Mouse (Mus musculus): ENCODE results near the gene Rhov. TPM values are rescaled to one million over a fixed set of nuclear protein-coding genes. Genes with fewer than 3 reads are reported as not detected.

Gene Rhov
- total RNA-seq, 2 experiments from 2014 or later = 0.36 to 0.60 TPM

GRCm38 (mm10) chr2:119237871-119238220 lies 33.2 kb downstream of the Rhov start:
- DNase-seq = peak; percentile 21 to 30

- peak; percentile 22 to 28 for DNase-seq
Measured at GRCm38 (mm10) chr2:119237210-119237870, 33.7 kb downstream of the Rhov start, which contains the start of gene Spint1. TSS of gene Spint1 (plus strand) at chr2:119237362.

GRCm38 (mm10) chr2:119236682-119237209 lies 34.3 kb downstream of the Rhov start:
- no peak for DNase-seq

- DNase-seq = no peak
Measured at GRCm38 (mm10) chr2:119229775-119230704, 41.0 kb downstream of the Rhov start, which contains the start of gene Ppp1r14d. TSS of gene Ppp1r14d (minus strand) at chr2:119229906.

Other genes starting within 250 kb of the Rhov start
- gene Ccdc32, start 241.9 kb downstream of the Rhov start, total RNA-seq (2021) = 10 to 100 TPM; 16.7 to 18.8 TPM
- 1 to 10 TPM; 5.0 to 5.1 TPM for gene Rpusd2, start 236.5 kb downstream of the Rhov start, total RNA-seq (2021)
- gene Knl1, start 224.2 kb downstream of the Rhov start, total RNA-seq (2021) = 1 to 10 TPM; 2.1 to 2.4 TPM
- gene Rad51, start 158.5 kb downstream of the Rhov start, total RNA-seq (2021) = 1 to 10 TPM; 2.2 to 3.3 TPM
- 10 to 100 TPM; 63.6 to 65.0 TPM for gene Rmdn3, start 114.2 kb downstream of the Rhov start, total RNA-seq (2021)
- 10 to 100 TPM; 16.1 to 23.8 TPM for gene Gchfr, start 103.5 kb downstream of the Rhov start, total RNA-seq (2021)
- under 1 TPM; 0.13 TPM for gene Gm14137, start 96.8 kb downstream of the Rhov start, total RNA-seq (2021)
- 10 to 100 TPM; 30.2 to 30.5 TPM for gene Zfyve19, start 62.7 kb downstream of the Rhov start, total RNA-seq (2021)
- gene Dnajc17, start 62.5 kb downstream of the Rhov start, total RNA-seq (2021) = 10 to 100 TPM; 14.4 to 14.6 TPM
- gene Ppp1r14d, start 41.4 kb downstream of the Rhov start, total RNA-seq (2021) = not detected
- gene Spint1, start 33.9 kb downstream of the Rhov start, total RNA-seq (2021) = 1 to 10 TPM; 3.4 to 3.8 TPM
- gene Vps18, start 17.5 kb upstream of the Rhov start, total RNA-seq (2021) = 10 to 100 TPM; 20.4 to 24.5 TPM
- gene Dll4, start 54.5 kb upstream of the Rhov start, total RNA-seq (2021) = 10 to 100 TPM in 1 of 2 experiments, 1 to 10 TPM in 1; 7.2 to 10.6 TPM
- gene Chac1, start 80.0 kb upstream of the Rhov start, total RNA-seq (2021) = 1 to 10 TPM; 4.6 to 9.3 TPM
- gene Ino80, start 206.4 kb upstream of the Rhov start, total RNA-seq (2021) = 10 to 100 TPM; 20.5 to 22.5 TPM

All from adrenal gland, postnatal 36 days (tissue).